Mouse (Mus musculus) intestine, embryonic 16.5 days (tissue): ENCODE measurements at regions not wholly inside any gene's neighbourhood (a gene's known extent, or its start where the extent isn't known, plus 50 kb on each side); places are given as distances from the start of the nearest gene placed in this dataset.

Experiments used
- ATAC-seq: fragments of 200-750 bp; cut with Nextera tagmentation; 2 replicates; pipeline ENCODE4 v1.8.0; 2017; ENCODE audit warnings: moderate TSS enrichment, moderate library complexity
- H3K27ac ChIP-seq: fragments of 300-500 bp; sonication (generic); 2 replicates; pipeline ENCODE4 v1.5.1; 2014; ENCODE audit warnings: mild to moderate bottlenecking, low read length
- H3K27me3 ChIP-seq: fragments of 300-500 bp; sonication (generic); replicated peaks from 2 replicates; pipeline ENCODE4 v1.6.1; 2014; ENCODE audit warnings: low read length, control low read depth, mixed read lengths; ENCODE audit not compliant: control insufficient read depth, insufficient read depth
- H3K36me3 ChIP-seq: fragments of 300-500 bp; sonication (generic); 2 replicates; pipeline ENCODE4 v1.6.1; 2014; ENCODE audit warnings: low read length, control low read depth; ENCODE audit not compliant: control insufficient read depth, insufficient read depth
- H3K4me1 ChIP-seq: fragments of 300-500 bp; sonication (generic); 2 replicates; pipeline ENCODE4 v1.6.1; 2014; ENCODE audit warnings: low read length, control low read depth, mixed read lengths; ENCODE audit not compliant: control insufficient read depth, insufficient read depth
- H3K4me2 ChIP-seq: fragments of 300-500 bp; sonication (generic); 2 replicates; pipeline ENCODE4 v1.6.1; 2014; ENCODE audit warnings: low read depth, low read length, control low read depth
- H3K4me3 ChIP-seq: fragments of 300-500 bp; sonication (generic); 2 replicates; pipeline ENCODE4 v1.5.1; 2014; ENCODE audit warnings: mild to moderate bottlenecking, low read length
- H3K9ac ChIP-seq: fragments of 300-500 bp; sonication (generic); 2 replicates; pipeline ENCODE4 v1.6.1; 2014; ENCODE audit warnings: low read depth, low read length
- H3K9me3 ChIP-seq: fragments of 300-500 bp; sonication (generic); 2 replicates; pipeline ENCODE4 v1.6.1; 2016; ENCODE audit warnings: low read length, control low read depth; ENCODE audit not compliant: control insufficient read depth
- WGBS: fragments of 180-500 bp; shearing (Covaris S2); extraction: QIAGEN DNeasy Blood & Tissue Kit; methylation state at CpG from one replicate; pipeline ENCODE4 v1.1.7; 2014; 5-methylcytosine and 5-hydroxymethylcytosine counted together

DNA sequence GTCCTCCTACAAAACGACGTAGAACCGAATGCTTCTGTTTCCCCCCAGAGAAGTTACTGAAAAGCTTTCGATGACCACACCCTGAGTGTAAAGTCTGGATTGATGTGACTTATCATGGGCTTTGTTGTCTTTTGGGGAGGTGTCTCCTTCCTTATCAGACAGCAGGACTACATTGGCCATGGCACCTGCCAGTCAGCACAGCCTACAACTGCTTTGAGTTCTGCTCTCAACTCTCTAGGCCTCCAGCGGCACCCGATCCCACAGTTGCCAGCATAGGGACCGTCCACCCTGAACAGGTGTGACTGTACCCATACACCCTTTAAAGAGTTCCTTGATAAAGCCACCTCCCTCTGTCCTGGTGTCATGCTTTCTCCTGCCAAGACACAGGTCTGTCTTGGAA, 163.1 kb downstream of the Katnal1 start:
- 69% methylated on average over 7 of the region's 7 CpGs for WGBS
- Histone ChIP-seq H3K9ac (no peak overlapping the region), H3K4me2 (no peak overlapping the region), H3K27me3 (no peaks in the 10 kb centered on the region), H3K27ac (no peak overlapping the region), H3K4me1 (0 out of 2 replicates have a peak, but pooled peaks cover 2% of the 10 kb centered on the region), H3K9me3 (no peaks in the 10 kb centered on the region), H3K4me3 (no peak overlapping the region), H3K36me3 (no peaks in the 10 kb centered on the region)
- ATAC-seq, result peak; percentile 83

GRCm38 (mm10) chr5:148760108-148760507, 169.0 kb downstream of the Katnal1 start:
- no peak overlapping the region for H3K27ac ChIP-seq
- H3K4me1 ChIP-seq, result peaks cover 5% of the 10 kb centered on the region; the same call in 1 of the 2 replicates
- WGBS, result 74% methylated on average over 9 of the region's 9 CpGs
- no peaks in the 10 kb centered on the region for H3K9me3 ChIP-seq
- H3K36me3 ChIP-seq, result no peaks in the 10 kb centered on the region
- H3K4me2 ChIP-seq, result no peak overlapping the region
- H3K27me3 ChIP-seq, result no peaks in the 10 kb centered on the region
- ATAC-seq, result no peak
- no peak overlapping the region for H3K9ac ChIP-seq
- H3K4me3 ChIP-seq, result no peak overlapping the region

DNA sequence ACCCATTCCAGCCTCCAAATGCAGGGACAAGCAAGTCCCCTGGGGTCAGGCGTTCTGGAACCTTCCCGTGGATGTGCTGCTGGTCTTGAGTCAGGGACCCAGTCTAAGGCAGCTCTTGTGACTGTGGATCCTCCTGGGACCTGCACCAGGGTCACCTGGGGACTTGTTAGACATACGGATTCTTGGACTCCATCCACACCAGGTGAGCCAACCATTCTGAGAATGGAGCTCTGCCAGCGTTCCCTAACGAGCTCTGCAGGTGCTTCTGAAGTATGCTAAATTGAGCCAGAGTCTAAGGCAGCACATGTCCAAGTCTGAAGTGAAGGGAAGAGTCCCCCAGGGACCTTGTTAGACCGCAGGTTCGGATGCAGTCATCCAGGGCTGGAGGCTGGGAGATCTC, 170.3 kb downstream of the Katnal1 start:
- no peaks in the 10 kb centered on the region for H3K9me3 ChIP-seq
- H3K9ac ChIP-seq, result no peak overlapping the region
- H3K36me3 ChIP-seq, result no peaks in the 10 kb centered on the region
- H3K4me1 ChIP-seq, result peaks cover 5% of the 10 kb centered on the region; the same call in 1 of the 2 replicates
- no peaks in the 10 kb centered on the region for H3K27me3 ChIP-seq
- no peak overlapping the region for H3K27ac ChIP-seq
- ATAC-seq, result no peak
- no peak overlapping the region for H3K4me3 ChIP-seq
- 83% methylated on average over 7 of the region's 7 CpGs for WGBS
- no peak overlapping the region for H3K4me2 ChIP-seq

- H3K4me3 ChIP-seq, result no peak overlapping the region
- no peaks in the 10 kb centered on the region for H3K36me3 ChIP-seq
- ATAC-seq, result 0 out of 2 replicates have a peak, but pooled peaks have one; percentile 6
- H3K9me3 ChIP-seq, result no peaks in the 10 kb centered on the region
- H3K4me1 ChIP-seq, result peaks cover 5% of the 10 kb centered on the region; the same call in 1 of the 2 replicates
- WGBS, result 55% methylated on average over 5 of the region's 5 CpGs
- H3K9ac ChIP-seq, result no peak overlapping the region
- H3K4me2 ChIP-seq, result no peak overlapping the region
- H3K27me3 ChIP-seq, result no peaks in the 10 kb centered on the region
- H3K27ac ChIP-seq, result no peak overlapping the region
Measured at GRCm38 (mm10) chr5:148757715-148758114, 171.4 kb downstream of the Katnal1 start.

DNA sequence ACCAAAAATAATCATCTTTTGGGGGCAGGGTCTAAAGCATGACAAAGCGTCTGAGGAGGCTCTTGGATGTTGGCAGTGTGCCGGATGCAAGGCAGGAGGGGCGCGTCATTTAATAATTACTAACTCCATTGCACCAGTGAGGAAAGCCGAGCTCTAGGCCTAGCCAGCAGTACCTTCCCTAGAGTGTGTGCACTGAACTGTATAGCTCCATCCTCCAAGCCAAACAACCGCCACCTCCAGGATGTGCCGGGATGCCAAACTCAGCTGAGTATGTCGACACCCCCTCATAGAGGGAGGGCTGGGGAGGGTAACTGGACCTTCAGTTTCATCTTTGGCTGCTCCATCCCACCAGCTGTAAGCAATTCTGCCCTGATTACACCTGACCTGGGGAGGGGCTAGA, 171.9 kb downstream of the Katnal1 start:
- 65% methylated on average over 8 of the region's 8 CpGs for WGBS
- peaks cover 5% of the 10 kb centered on the region; the same call in 1 of the 2 replicates for H3K4me1 ChIP-seq
- no peak overlapping the region for H3K9ac ChIP-seq
- no peak overlapping the region for H3K4me2 ChIP-seq
- H3K4me3 ChIP-seq, result no peak overlapping the region
- H3K9me3 ChIP-seq, result no peaks in the 10 kb centered on the region
- H3K36me3 ChIP-seq, result no peaks in the 10 kb centered on the region
- 0 out of 2 replicates have a peak, but pooled peaks have one; percentile 14 for ATAC-seq
- no peaks in the 10 kb centered on the region for H3K27me3 ChIP-seq
- H3K27ac ChIP-seq, result no peak overlapping the region

DNA sequence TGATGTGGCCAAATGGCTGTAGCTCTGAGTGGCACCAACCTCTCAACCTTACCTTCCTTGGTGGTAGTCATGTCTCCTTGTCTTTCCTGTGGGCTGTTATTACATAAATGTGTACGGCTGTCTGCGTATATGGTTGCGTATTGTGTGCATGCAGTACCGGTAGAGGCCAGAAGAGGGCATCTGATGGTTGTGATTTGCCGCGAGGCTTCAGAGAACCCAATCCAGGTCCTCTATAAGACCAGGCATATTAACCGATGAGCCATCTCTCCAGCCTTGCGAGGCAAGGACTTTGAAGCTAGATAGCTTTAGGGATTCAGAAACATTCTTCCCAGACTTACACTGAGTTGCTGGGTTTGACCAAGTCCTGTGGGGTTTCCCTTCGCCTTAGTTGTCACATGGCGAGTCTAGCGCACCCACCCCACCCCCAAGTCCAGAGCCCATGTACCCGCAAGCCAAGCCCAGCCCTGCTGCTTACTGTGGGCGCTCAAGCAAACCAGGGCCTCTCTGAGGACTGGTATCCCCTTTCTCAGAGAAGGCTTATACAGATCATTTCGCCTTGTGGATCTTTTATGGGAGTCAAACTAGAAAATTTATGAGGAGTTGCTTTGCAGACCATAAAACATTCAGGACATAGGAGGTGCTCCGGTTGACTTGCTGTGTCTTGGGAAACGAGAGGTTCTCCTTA, 172.7 kb downstream of the Katnal1 start:
- Histone ChIP-seq H3K9ac (no peak overlapping the region), H3K27ac (no peak overlapping the region), H3K36me3 (no peaks in the 10 kb centered on the region), H3K9me3 (no peaks in the 10 kb centered on the region), H3K4me3 (no peak overlapping the region), H3K27me3 (no peaks in the 10 kb centered on the region), H3K4me2 (no peak overlapping the region), H3K4me1 (peaks cover 5% of the 10 kb centered on the region; the same call in 1 of the 2 replicates)
- ATAC-seq, result no peak; the same call in none of the 2 replicates
- 82% methylated on average over 16 of the region's 16 CpGs for WGBS

GRCm38 (mm10) chr5:148755807-148756206, 173.3 kb downstream of the Katnal1 start:
- H3K4me3 ChIP-seq, result no peak overlapping the region
- peak; percentile 71 for ATAC-seq
- whole genome bisulfite sequencing, result 70% methylated on average over 8 of the region's 8 CpGs
- H3K4me1 ChIP-seq, result peaks cover 5% of the 10 kb centered on the region; the same call in 1 of the 2 replicates
- H3K4me2 ChIP-seq, result no peak overlapping the region
- H3K27me3 ChIP-seq, result no peaks in the 10 kb centered on the region
- H3K9ac ChIP-seq, result no peak overlapping the region
- H3K9me3 ChIP-seq, result no peaks in the 10 kb centered on the region
- no peaks in the 10 kb centered on the region for H3K36me3 ChIP-seq
- H3K27ac ChIP-seq, result no peak overlapping the region

DNA sequence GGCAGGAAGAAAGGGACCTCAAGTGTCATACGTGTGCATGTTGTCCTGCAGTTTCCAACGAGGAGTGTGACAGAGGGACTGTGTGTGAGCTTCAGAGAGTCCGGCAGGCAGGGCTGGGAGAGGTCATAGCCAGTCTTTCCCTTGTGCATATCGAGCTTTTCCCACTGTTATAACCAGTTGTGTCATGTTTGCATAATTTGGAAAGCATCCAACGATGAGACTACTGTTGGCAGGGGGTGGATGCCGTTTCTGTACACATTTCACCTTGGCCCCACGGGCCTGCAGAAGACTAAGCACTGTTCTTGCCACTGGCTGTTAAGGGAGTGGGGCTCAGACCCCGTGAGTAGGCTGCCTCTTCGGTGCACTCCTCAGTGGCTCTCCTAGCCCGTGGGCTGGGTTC, 174.2 kb downstream of the Katnal1 start:
- Histone ChIP-seq H3K9ac (no peak overlapping the region), H3K9me3 (no peaks in the 10 kb centered on the region), H3K36me3 (no peaks in the 10 kb centered on the region), H3K27ac (no peak overlapping the region), H3K4me3 (no peak overlapping the region), H3K4me1 (peaks cover 5% of the 10 kb centered on the region; the same call in 1 of the 2 replicates), H3K27me3 (no peaks in the 10 kb centered on the region), H3K4me2 (no peak overlapping the region)
- 61% methylated on average over 10 of the region's 10 CpGs for WGBS
- no peak for ATAC-seq

DNA sequence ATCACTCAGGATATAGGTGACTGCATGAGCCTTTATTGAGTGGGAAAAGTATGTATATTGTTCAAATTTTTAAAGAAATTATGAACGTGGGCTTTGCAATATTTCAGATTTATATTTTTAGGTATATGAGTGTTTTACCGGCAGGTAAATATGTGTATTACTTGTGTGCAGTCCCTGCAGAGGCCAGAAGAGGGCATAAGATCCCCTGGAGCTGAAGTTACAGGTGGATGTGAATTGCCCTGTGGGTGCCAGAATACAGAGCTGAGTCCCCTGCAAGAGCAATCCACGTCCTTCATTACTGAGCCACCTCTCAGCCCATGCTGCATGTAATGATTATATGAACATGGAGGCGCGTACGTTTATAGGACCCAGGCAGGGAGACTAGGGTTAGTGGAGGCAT, 174.8 kb downstream of the Katnal1 start:
- no peaks in the 10 kb centered on the region for H3K36me3 ChIP-seq
- no peak overlapping the region for H3K4me2 ChIP-seq
- no peaks in the 10 kb centered on the region for H3K9me3 ChIP-seq
- no peak for ATAC-seq
- H3K27ac ChIP-seq, result no peak overlapping the region
- no peaks in the 10 kb centered on the region for H3K27me3 ChIP-seq
- H3K9ac ChIP-seq, result no peak overlapping the region
- no peak overlapping the region for H3K4me3 ChIP-seq
- 95% methylated on average over 6 of the region's 6 CpGs for WGBS
- H3K4me1 ChIP-seq, result peaks cover 5% of the 10 kb centered on the region; the same call in 1 of the 2 replicates
